Mouse (Mus musculus) lung, postnatal 0 days (tissue): ENCODE measurements around the gene Ssxb6. TPM values are rescaled to one million over a fixed set of nuclear protein-coding genes. Genes with fewer than 3 reads are reported as not detected.
"Not testable (repeated sequence)": the region's sequence is repeated elsewhere in the genome, so short reads cannot be mapped to it uniquely, and the experiment has no call there.

Source experiments
- ATAC-seq: fragments of 200-750 bp; cut with Nextera tagmentation; 2 replicates; pipeline ENCODE4 v1.8.0; 2017; ENCODE audit warnings: moderate library complexity
- DNase-seq: peaks from one replicate; pipeline ENCODE4 v3.0.0-alpha.2; 2016; ENCODE audit warnings: low spot score
- H3K27ac ChIP-seq: fragments of 300-500 bp; sonication (generic); 2 replicates; pipeline ENCODE4 v1.5.1; 2014; ENCODE audit warnings: antibody characterized with exemption, mild to moderate bottlenecking, low read length, mixed read lengths
- H3K27me3 ChIP-seq: fragments of 300-500 bp; sonication (generic); replicated peaks from 2 replicates; pipeline ENCODE4 v1.6.1; 2014; ENCODE audit warnings: low read length, mixed read lengths; ENCODE audit not compliant: insufficient read depth
- H3K36me3 ChIP-seq: fragments of 300-500 bp; sonication (generic); 2 replicates; pipeline ENCODE4 v1.6.1; 2014; ENCODE audit warnings: low read length, mixed read lengths; ENCODE audit not compliant: insufficient read depth
- H3K4me1 ChIP-seq: fragments of 300-500 bp; sonication (generic); 2 replicates; pipeline ENCODE4 v1.6.1; 2014; ENCODE audit warnings: antibody characterized with exemption, low read depth, low read length, mixed read lengths; ENCODE audit not compliant: insufficient read depth
- H3K4me2 ChIP-seq: fragments of 300-500 bp; sonication (generic); replicated peaks from 2 replicates; pipeline ENCODE4 v1.6.1; 2014; ENCODE audit warnings: low read depth, mild to moderate bottlenecking, low read length, moderate library complexity, mixed read lengths
- H3K4me3 ChIP-seq: fragments of 300-500 bp; sonication (generic); 2 replicates; pipeline ENCODE4 v1.5.1; 2014; ENCODE audit warnings: low read depth, low read length
- H3K9ac ChIP-seq: fragments of 300-500 bp; sonication (generic); replicated peaks from 2 replicates; pipeline ENCODE4 v1.6.1; 2014; ENCODE audit warnings: low read depth, mild to moderate bottlenecking
- H3K9me3 ChIP-seq: fragments of 300-500 bp; sonication (generic); 2 replicates; pipeline ENCODE4 v1.6.1; 2016; ENCODE audit warnings: low read length, mixed read lengths
- EP300 ChIP-seq: IDR thresholded peaks from 2 replicates; pipeline ENCODE4 v1.6.1; 2016; ENCODE audit warnings: antibody characterized with exemption, mild to moderate bottlenecking, control low read depth
- WGBS: fragments of 180-500 bp; shearing (Covaris S2); extraction: QIAGEN DNeasy Blood & Tissue Kit; methylation state at CpG from one replicate; pipeline ENCODE4 v1.1.7; 2014; 5-methylcytosine and 5-hydroxymethylcytosine counted together
- polyA plus RNA-seq: library from polyadenylated mRNA; unstranded; fragments of >200 nt; fragmentation: Nextera tagmentation; extraction: Ambion mirVana; gene quantifications from 2 replicates; pipeline ENCODE4 v1.2.1, GENCODE M21; 2015

Gene Ssxb6
- polyA plus RNA-seq, result not detected in 2 replicates

- 56% methylated on average over 4 of the region's 4 CpGs for WGBS
- not testable (repeated sequence) for H3K4me2 ChIP-seq, H3K27me3 ChIP-seq, H3K36me3 ChIP-seq, H3K9me3 ChIP-seq, H3K27ac ChIP-seq, DNase-seq, H3K9ac ChIP-seq, H3K4me1 ChIP-seq, H3K4me3 ChIP-seq, ATAC-seq
Measured at GRCm38 (mm10) chrX:8548155-8548554, at the start of gene Ssxb6. TSS of gene Ssxb6 (minus strand) at chrX:8548255.

GRCm38 (mm10) chrX:8591716-8592115, 43.7 kb upstream of the Ssxb6 start, which contains the start of gene Ssxb3:
TSS of gene Ssxb3 (minus strand) at chrX:8591816.
- not testable (repeated sequence) for DNase-seq, H3K36me3 ChIP-seq, H3K27me3 ChIP-seq, ATAC-seq, H3K27ac ChIP-seq, H3K9me3 ChIP-seq, H3K4me3 ChIP-seq, H3K9ac ChIP-seq, H3K4me2 ChIP-seq, H3K4me1 ChIP-seq
- WGBS, result 25% methylated on average over 1 of the region's 1 CpGs

- Histone ChIP-seq H3K4me2 (no peak within 1 kb of the TSS), H3K9me3 (no peaks in the 10 kb centered on the region), H3K9ac (no peak within 1 kb of the TSS), H3K27ac (no peak within 1 kb of the TSS), H3K4me1 (no peaks in the 10 kb centered on the region), H3K4me3 (no peak within 1 kb of the TSS), H3K36me3 (no peaks in the 10 kb centered on the region), H3K27me3 (no peaks in the 10 kb centered on the region)
- 70% methylated on average over 2 of the region's 2 CpGs for WGBS
- TF ChIP-seq EP300, result no peak
- no peak for ATAC-seq
- no peak for DNase-seq
Measured at GRCm38 (mm10) chrX:8524854-8525253, 23.2 kb downstream of the Ssxb6 start, which contains the start of gene Gm14459. TSS of gene Gm14459 (minus strand) at chrX:8524954.

Other genes starting within 250 kb of the Ssxb6 start
- gene Ssxb10, start 220.8 kb downstream of the Ssxb6 start, polyA plus RNA-seq, result not detected in 2 replicates
- not detected in 2 replicates for gene Ssxb9, start 181.3 kb downstream of the Ssxb6 start, polyA plus RNA-seq
- gene Ssxb1, start 134.9 kb downstream of the Ssxb6 start, polyA plus RNA-seq, result not detected in 2 replicates
- not detected in 2 replicates for gene Ssxb2, start 86.5 kb downstream of the Ssxb6 start, polyA plus RNA-seq
- gene Gm14459, start 23.3 kb downstream of the Ssxb6 start, polyA plus RNA-seq, result not detected in 2 replicates
- not detected in 2 replicates for gene Ssxb3, start 43.6 kb upstream of the Ssxb6 start, polyA plus RNA-seq
- not detected in 2 replicates for gene Ssxb8, start 142.6 kb upstream of the Ssxb6 start, polyA plus RNA-seq
- not detected in 2 replicates for gene Ssx9, start 200.2 kb upstream of the Ssxb6 start, polyA plus RNA-seq